Mouse (Mus musculus) midbrain, postnatal 0 days (tissue): ENCODE measurements at regions not wholly inside any gene's neighbourhood (a gene's known extent, or its start where the extent isn't known, plus 50 kb on each side); places are given as distances from the start of the nearest gene placed in this dataset.

Experiments
- ATAC-seq: fragments of 200-750 bp; cut with Nextera tagmentation; 2 replicates; pipeline ENCODE4 v1.8.0; 2017; ENCODE audit warnings: moderate number of reproducible peaks, mild to moderate bottlenecking, moderate TSS enrichment, moderate library complexity; ENCODE audit not compliant: low FRiP score
- DNase-seq: peaks from one replicate; pipeline ENCODE4 v3.0.0-alpha.2; 2015; ENCODE audit warnings: low spot score
- H3K27ac ChIP-seq: fragments of 300-500 bp; sonication (generic); 2 replicates; pipeline ENCODE4 v1.5.1; 2014; ENCODE audit warnings: low read depth, mild to moderate bottlenecking, low read length, mixed read lengths
- H3K27me3 ChIP-seq: fragments of 300-500 bp; sonication (generic); 2 replicates; pipeline ENCODE4 v1.6.1; 2014; ENCODE audit warnings: low read length, control low read depth, mixed read lengths; ENCODE audit not compliant: insufficient read depth
- H3K36me3 ChIP-seq: fragments of 300-500 bp; sonication (generic); 2 replicates; pipeline ENCODE4 v1.6.1; 2014; ENCODE audit warnings: low read length, control low read depth, mixed read lengths; ENCODE audit not compliant: insufficient read depth
- H3K4me1 ChIP-seq: fragments of 300-500 bp; sonication (generic); 2 replicates; pipeline ENCODE4 v1.6.1; 2014; ENCODE audit warnings: mild to moderate bottlenecking, control low read depth, antibody characterized with exemption, low read length, mixed read lengths; ENCODE audit not compliant: insufficient read depth
- H3K4me2 ChIP-seq: fragments of 300-500 bp; sonication (generic); 2 replicates; pipeline ENCODE4 v1.6.1; 2014; ENCODE audit warnings: low read depth, mild to moderate bottlenecking, low read length, mixed read lengths; ENCODE audit not compliant: poor library complexity, severe bottlenecking
- H3K4me3 ChIP-seq: fragments of 300-500 bp; sonication (generic); 2 replicates; pipeline ENCODE4 v1.5.1; 2014; ENCODE audit warnings: low read depth, mild to moderate bottlenecking, low read length, moderate library complexity
- H3K9ac ChIP-seq: fragments of 300-500 bp; sonication (generic); replicated peaks from 2 replicates; pipeline ENCODE4 v1.6.1; 2014; ENCODE audit warnings: mild to moderate bottlenecking, low read length, moderate library complexity, mixed read lengths; ENCODE audit not compliant: poor library complexity, severe bottlenecking
- H3K9me3 ChIP-seq: fragments of 300-500 bp; sonication (generic); 2 replicates; pipeline ENCODE4 v1.6.1; 2016; ENCODE audit warnings: low read length, control low read depth
- CTCF ChIP-seq: IDR thresholded peaks from 2 replicates; pipeline ENCODE4 v1.5.1; 2016; ENCODE audit warnings: antibody characterized with exemption, mild to moderate bottlenecking
- WGBS: fragments of 180-500 bp; shearing (Covaris S2); extraction: QIAGEN DNeasy Blood & Tissue Kit; methylation state at CpG from one replicate; pipeline ENCODE4 v1.1.7; 2014; 5-methylcytosine and 5-hydroxymethylcytosine counted together

DNA sequence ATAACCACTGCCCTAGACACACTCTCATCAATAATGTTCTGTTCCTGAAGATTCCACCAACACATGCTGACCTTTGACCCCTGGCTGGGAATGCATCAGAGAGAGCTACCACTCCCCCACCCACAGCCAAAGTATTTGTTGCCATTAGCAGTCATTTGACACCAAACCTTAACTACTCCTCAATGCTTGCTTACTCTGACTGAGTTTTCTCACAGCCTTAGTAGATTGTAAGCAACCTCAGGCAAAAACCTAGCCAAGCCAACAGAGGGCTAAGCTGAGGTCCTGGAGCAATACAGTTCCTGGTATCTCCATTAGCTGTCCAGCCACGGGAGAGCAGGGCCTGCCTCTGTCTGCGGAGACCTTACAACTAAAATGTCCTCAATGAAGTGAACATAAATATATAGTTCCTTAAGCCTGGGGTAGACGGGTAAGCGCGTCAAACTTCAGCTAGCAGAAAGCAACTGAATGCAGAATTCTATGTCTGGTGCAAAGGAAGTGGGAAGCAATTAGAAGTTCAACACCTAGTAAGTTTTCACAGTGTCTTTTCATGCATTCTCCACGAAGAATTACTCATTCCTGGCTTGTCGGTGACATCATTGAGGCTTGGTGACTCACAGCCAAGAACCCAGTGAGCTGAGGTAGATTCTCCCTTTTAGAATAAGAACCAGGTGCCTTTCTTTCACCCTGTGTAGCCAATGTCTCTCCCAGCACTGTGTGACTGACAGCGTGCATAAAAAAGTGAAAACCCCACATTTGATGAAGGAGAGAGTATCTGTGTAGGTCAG is 113.6 kb upstream of the Nebl start:
- Histone ChIP-seq H3K4me3 (no peak overlapping the region), H3K9ac (no peak overlapping the region), H3K4me1 (no peaks in the 10 kb centered on the region), H3K27ac (no peak overlapping the region), H3K36me3 (no peaks in the 10 kb centered on the region), H3K9me3 (no peaks in the 10 kb centered on the region), H3K27me3 (no peaks in the 10 kb centered on the region), H3K4me2 (no peak overlapping the region)
- no peak for ATAC-seq
- DNase-seq: no peak
- TF ChIP-seq CTCF: no peak
- 85% methylated on average over 8 of the region's 8 CpGs for WGBS

- Histone ChIP-seq H3K4me1 (peaks cover 16% of the 10 kb centered on the region; the same call in 1 of the 2 replicates), H3K9me3 (no peaks in the 10 kb centered on the region), H3K4me3 (no peak overlapping the region), H3K27ac (no peak overlapping the region), H3K4me2 (no peak overlapping the region), H3K27me3 (no peaks in the 10 kb centered on the region), H3K36me3 (no peaks in the 10 kb centered on the region), H3K9ac (no peak overlapping the region)
- peak; percentile 70 for DNase-seq
- 44% methylated on average over 3 of the region's 3 CpGs for WGBS
- no peak for ATAC-seq
- TF ChIP-seq CTCF: peak; percentile 97
Measured at GRCm38 (mm10) chr2:17841963-17842362, 110.7 kb upstream of the Nebl start.

DNA sequence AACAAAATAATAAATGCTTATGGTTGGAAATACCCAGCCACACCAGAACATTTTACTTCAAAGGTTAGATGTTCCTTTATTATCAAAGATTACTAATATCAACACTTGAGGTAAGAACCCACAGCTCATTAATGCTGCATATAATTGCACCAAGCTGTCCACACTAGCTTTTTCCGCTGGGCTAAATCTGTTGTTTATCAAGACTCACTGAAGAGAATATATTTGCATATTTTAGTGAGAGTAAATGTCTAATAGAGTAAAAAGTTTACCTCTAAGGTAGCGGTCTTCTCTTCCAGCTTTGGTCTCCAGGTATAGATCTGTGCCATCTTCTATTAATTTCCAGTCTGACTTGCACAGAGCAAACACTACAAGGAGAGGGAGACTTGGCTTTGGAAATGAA is 110.3 kb upstream of the Nebl start:
- H3K9ac ChIP-seq: no peak overlapping the region
- no peak for ATAC-seq

GRCm38 (mm10) chr2:17840941-17841498 is 109.8 kb upstream of the Nebl start:
- no peak overlapping the region for H3K9ac ChIP-seq
- no peak overlapping the region for H3K4me2 ChIP-seq
- no peak for ATAC-seq
- TF ChIP-seq CTCF: no peak
- peaks cover 16% of the 10 kb centered on the region; the same call in 1 of the 2 replicates for H3K4me1 ChIP-seq
- H3K27ac ChIP-seq: no peak overlapping the region
- WGBS: 66% methylated on average over 4 of the region's 4 CpGs
- no peaks in the 10 kb centered on the region for H3K36me3 ChIP-seq
- H3K4me3 ChIP-seq: no peak overlapping the region
- H3K27me3 ChIP-seq: no peaks in the 10 kb centered on the region
- no peaks in the 10 kb centered on the region for H3K9me3 ChIP-seq
- no peak for DNase-seq

More for the DNA sequence above, 110.3 kb upstream of the Nebl start:
- Histone ChIP-seq H3K36me3 (no peaks in the 10 kb centered on the region), H3K4me1 (peaks cover 16% of the 10 kb centered on the region; the same call in 1 of the 2 replicates), H3K9me3 (no peaks in the 10 kb centered on the region), H3K27me3 (no peaks in the 10 kb centered on the region), H3K4me3 (no peak overlapping the region), H3K27ac (no peak overlapping the region), H3K4me2 (no peak overlapping the region)
- TF ChIP-seq CTCF: no peak
- 64% methylated on average over 2 of the region's 2 CpGs for WGBS
- DNase-seq: no peak

DNA sequence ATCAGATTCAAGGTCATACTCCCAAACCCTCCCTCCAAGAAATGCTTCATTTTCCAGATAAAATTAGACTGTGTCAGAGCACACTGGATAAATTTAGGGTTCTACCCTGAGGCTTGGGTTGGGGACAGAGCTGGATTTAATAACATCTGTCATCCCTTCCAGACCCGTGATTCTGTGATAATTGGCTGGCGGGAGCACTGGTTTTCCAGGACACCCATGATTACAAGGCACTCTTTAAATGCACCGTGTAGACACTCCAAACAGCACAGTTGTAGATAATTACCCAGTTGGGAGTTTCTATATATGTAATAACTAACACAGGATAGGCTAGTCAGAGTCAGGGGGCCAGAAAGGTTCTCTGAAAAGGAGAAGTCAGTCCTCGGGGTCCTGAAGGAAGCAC is 108.4 kb upstream of the Nebl start:
- 58% methylated on average over 4 of the region's 4 CpGs for WGBS
- Histone ChIP-seq H3K4me1 (peaks cover 16% of the 10 kb centered on the region; the same call in 1 of the 2 replicates), H3K4me2 (no peak overlapping the region), H3K36me3 (no peaks in the 10 kb centered on the region), H3K27me3 (no peaks in the 10 kb centered on the region), H3K9ac (no peak overlapping the region), H3K9me3 (no peaks in the 10 kb centered on the region), H3K27ac (no peak overlapping the region), H3K4me3 (no peak overlapping the region)
- DNase-seq: no peak
- TF ChIP-seq CTCF: no peak
- ATAC-seq: no peak
